Mouse (Mus musculus) neural tube, embryonic 12.5 days (tissue): ENCODE measurements around the gene Zfpl1. TPM values are rescaled to one million over a fixed set of nuclear protein-coding genes. Genes with fewer than 3 reads are reported as not detected.

Source experiments
- ATAC-seq: fragments of 200-750 bp; cut with Nextera tagmentation; 2 replicates; pipeline ENCODE4 v1.8.0; 2017; ENCODE audit warnings: low read depth, mild to moderate bottlenecking, moderate TSS enrichment, moderate library complexity; ENCODE audit not compliant: low FRiP score
- H3K27ac ChIP-seq: fragments of 300-500 bp; sonication (generic); 2 replicates; pipeline ENCODE4 v1.5.1; 2016
- H3K27me3 ChIP-seq: fragments of 300-500 bp; sonication (generic); replicated peaks from 2 replicates; pipeline ENCODE4 v1.6.1; 2016; ENCODE audit warnings: mild to moderate bottlenecking
- H3K36me3 ChIP-seq: fragments of 300-500 bp; sonication (generic); 2 replicates; pipeline ENCODE4 v1.6.1; 2016; ENCODE audit warnings: mild to moderate bottlenecking
- H3K4me1 ChIP-seq: fragments of 300-500 bp; sonication (generic); 2 replicates; pipeline ENCODE4 v1.6.1; 2016
- H3K4me2 ChIP-seq: fragments of 300-500 bp; sonication (generic); replicated peaks from 2 replicates; pipeline ENCODE4 v1.6.1; 2016; ENCODE audit warnings: mild to moderate bottlenecking
- H3K4me3 ChIP-seq: fragments of 300-500 bp; sonication (generic); 2 replicates; pipeline ENCODE4 v1.5.1; 2016
- H3K9ac ChIP-seq: fragments of 300-500 bp; sonication (generic); 2 replicates; pipeline ENCODE4 v1.6.1; 2016; ENCODE audit warnings: mild to moderate bottlenecking
- H3K9me3 ChIP-seq: fragments of 300-500 bp; sonication (generic); 2 replicates; pipeline ENCODE4 v1.6.1; 2016; ENCODE audit warnings: mild to moderate bottlenecking
- WGBS: fragments of 180-500 bp; shearing (Covaris S2); methylation state at CpG from one replicate; pipeline ENCODE4 v1.1.7; 2016; 5-methylcytosine and 5-hydroxymethylcytosine counted together
- polyA plus RNA-seq: library from polyadenylated mRNA; unstranded; fragments of >200 nt; fragmentation: Nextera tagmentation; extraction: Ambion mirVana; gene quantifications from 2 replicates; pipeline ENCODE4 v1.2.1, GENCODE M21; 2016

The Zfpl1 gene
- polyA plus RNA-seq, 1 experiment from 2014 or later = 75.0 TPM

- under 1% methylated on average over 30 of the region's 30 CpGs for WGBS
- peak; percentile 77 for ATAC-seq
- H3K4me1 ChIP-seq = peaks cover 40% of the 10 kb centered on the region
These were observed 17.6 kb downstream of the Zfpl1 start for GRCm38 (mm10) chr19:6067011-6067723.

GRCm38 (mm10) chr19:6066571-6066970 is 18.2 kb downstream of the Zfpl1 start:
- Histone ChIP-seq H3K9me3 (no peaks in the 10 kb centered on the region), H3K4me1 (peaks cover 45% of the 10 kb centered on the region), H3K9ac (peak overlapping the region; percentile 64), H3K4me2 (peak overlapping the region; percentile 93), H3K4me3 (peak overlapping the region; percentile 49), H3K27me3 (no peaks in the 10 kb centered on the region), H3K36me3 (peaks cover 32% of the 10 kb centered on the region), H3K27ac (peak overlapping the region; percentile 74; the same call in 1 of the 2 replicates)
- WGBS = 31% methylated on average over 5 of the region's 5 CpGs
- ATAC-seq = no peak

More at GRCm38 (mm10) chr19:6067011-6067723, 17.6 kb downstream of the Zfpl1 start:
- H3K27me3 ChIP-seq = no peaks in the 10 kb centered on the region
- peaks cover 34% of the 10 kb centered on the region for H3K36me3 ChIP-seq
- H3K9ac ChIP-seq = peak overlapping the region; percentile 64
- H3K4me3 ChIP-seq = peak overlapping the region; percentile 49
- H3K4me2 ChIP-seq = peak overlapping the region; percentile 93
- H3K27ac ChIP-seq = peak overlapping the region; percentile 74
- no peaks in the 10 kb centered on the region for H3K9me3 ChIP-seq

- H3K9ac ChIP-seq = no peak overlapping the region
- H3K9me3 ChIP-seq = no peaks in the 10 kb centered on the region
- peaks cover 12% of the 10 kb centered on the region; the same call in 1 of the 2 replicates for H3K36me3 ChIP-seq
- H3K4me2 ChIP-seq = peak overlapping the region; percentile 100; the same call in 1 of the 2 replicates
- peaks cover 52% of the 10 kb centered on the region for H3K4me1 ChIP-seq
- no peak overlapping the region for H3K4me3 ChIP-seq
- no peaks in the 10 kb centered on the region for H3K27me3 ChIP-seq
- ATAC-seq = no peak
- no peak overlapping the region for H3K27ac ChIP-seq
- WGBS = 94% methylated on average over 6 of the region's 6 CpGs
These were observed 21.7 kb downstream of the Zfpl1 start for GRCm38 (mm10) chr19:6063081-6063480.

- Histone ChIP-seq H3K4me3 (peak overlapping the region; percentile 72), H3K27me3 (no peaks in the 10 kb centered on the region), H3K36me3 (peaks cover 12% of the 10 kb centered on the region; the same call in 1 of the 2 replicates), H3K27ac (no peak overlapping the region), H3K4me2 (peak overlapping the region; percentile 100), H3K9me3 (no peaks in the 10 kb centered on the region), H3K4me1 (peaks cover 47% of the 10 kb centered on the region), H3K9ac (peak overlapping the region; percentile 94)
- 63% methylated on average over 5 of the region's 5 CpGs for WGBS
- no peak for ATAC-seq
These were observed 22.3 kb downstream of the Zfpl1 start for GRCm38 (mm10) chr19:6062418-6062817.

- H3K4me1 ChIP-seq = peaks cover 49% of the 10 kb centered on the region
- H3K4me2 ChIP-seq = peak overlapping the region; percentile 100
- H3K27me3 ChIP-seq = no peaks in the 10 kb centered on the region
- ATAC-seq = no peak
- H3K9ac ChIP-seq = peak overlapping the region; percentile 94
- peak overlapping the region; percentile 72 for H3K4me3 ChIP-seq
- peak overlapping the region; percentile 80 for H3K27ac ChIP-seq
- no peaks in the 10 kb centered on the region for H3K9me3 ChIP-seq
- peaks cover 12% of the 10 kb centered on the region; the same call in 1 of the 2 replicates for H3K36me3 ChIP-seq
- WGBS = under 1% methylated on average over 44 of the region's 44 CpGs
These were observed 23.0 kb downstream of the Zfpl1 start for GRCm38 (mm10) chr19:6061641-6062302.

GRCm38 (mm10) chr19:6061021-6061533 is 23.7 kb downstream of the Zfpl1 start, which contains the start of gene Znhit2:
Gene Znhit2 (plus strand): TSS chr19:6061192.
- H3K36me3 ChIP-seq = peaks cover 12% of the 10 kb centered on the region; the same call in 1 of the 2 replicates
- peak within 1 kb of the TSS; percentile 80 for H3K27ac ChIP-seq
- H3K27me3 ChIP-seq = no peaks in the 10 kb centered on the region
- ATAC-seq = peak; percentile 63; the same call in 1 of the 2 replicates
- peak within 1 kb of the TSS; percentile 94 for H3K9ac ChIP-seq
- WGBS = under 1% methylated on average over 58 of the region's 58 CpGs
- H3K4me3 ChIP-seq = peak within 1 kb of the TSS; percentile 72
- peak within 1 kb of the TSS; percentile 100 for H3K4me2 ChIP-seq
- no peaks in the 10 kb centered on the region for H3K9me3 ChIP-seq
- peaks cover 49% of the 10 kb centered on the region for H3K4me1 ChIP-seq

- Histone ChIP-seq H3K27me3 (no peaks in the 10 kb centered on the region), H3K36me3 (peaks cover 30% of the 10 kb centered on the region), H3K9me3 (no peaks in the 10 kb centered on the region), H3K9ac (peak overlapping the region; percentile 83; the same call in 1 of the 2 replicates), H3K27ac (no peak overlapping the region), H3K4me1 (peaks cover 44% of the 10 kb centered on the region), H3K4me2 (peak overlapping the region; percentile 84), H3K4me3 (peak overlapping the region; percentile 85)
- no peak for ATAC-seq
- 89% methylated on average over 5 of the region's 5 CpGs for WGBS
These were observed 25.8 kb downstream of the Zfpl1 start for GRCm38 (mm10) chr19:6058966-6059365.

GRCm38 (mm10) chr19:6058513-6058912 is 26.2 kb downstream of the Zfpl1 start:
- peak overlapping the region; percentile 85 for H3K4me3 ChIP-seq
- no peak for ATAC-seq
- H3K36me3 ChIP-seq = peaks cover 34% of the 10 kb centered on the region
- WGBS = 34% methylated on average over 5 of the region's 5 CpGs
- peak overlapping the region; percentile 83 for H3K9ac ChIP-seq
- no peaks in the 10 kb centered on the region for H3K27me3 ChIP-seq
- H3K27ac ChIP-seq = no peak overlapping the region
- peak overlapping the region; percentile 84 for H3K4me2 ChIP-seq
- H3K9me3 ChIP-seq = no peaks in the 10 kb centered on the region
- H3K4me1 ChIP-seq = peaks cover 43% of the 10 kb centered on the region

GRCm38 (mm10) chr19:6057313-6058096 is 27.3 kb downstream of the Zfpl1 start, which contains the start of the genes Mrpl49 and Fau:
Gene Mrpl49 (minus strand): TSS chr19:6057785.
Gene Fau (plus strand): TSS chr19:6057844.
- peaks cover 33% of the 10 kb centered on the region for H3K4me1 ChIP-seq
- H3K9me3 ChIP-seq = no peaks in the 10 kb centered on the region
- H3K27ac ChIP-seq = peak within 1 kb of the TSS; percentile 42; the same call in 1 of the 2 replicates
- H3K27me3 ChIP-seq = no peaks in the 10 kb centered on the region
- H3K36me3 ChIP-seq = peaks cover 44% of the 10 kb centered on the region
- peak within 1 kb of the TSS; percentile 85 for H3K4me3 ChIP-seq
- under 1% methylated on average over 63 of the region's 63 CpGs for WGBS
- H3K4me2 ChIP-seq = peak within 1 kb of the TSS; percentile 84
- peak; percentile 80 for ATAC-seq
- H3K9ac ChIP-seq = peak within 1 kb of the TSS; percentile 83

GRCm38 (mm10) chr19:6056696-6057095 is 28.1 kb downstream of the Zfpl1 start:
- no peaks in the 10 kb centered on the region for H3K9me3 ChIP-seq
- no peaks in the 10 kb centered on the region for H3K27me3 ChIP-seq
- peaks cover 25% of the 10 kb centered on the region for H3K4me1 ChIP-seq
- WGBS = 68% methylated on average over 4 of the region's 4 CpGs
- peak overlapping the region; percentile 83 for H3K9ac ChIP-seq
- peak overlapping the region; percentile 84 for H3K4me2 ChIP-seq
- H3K27ac ChIP-seq = no peak overlapping the region
- ATAC-seq = no peak
- H3K4me3 ChIP-seq = peak overlapping the region; percentile 85
- peaks cover 53% of the 10 kb centered on the region for H3K36me3 ChIP-seq

- Histone ChIP-seq H3K4me1 (peaks cover 19% of the 10 kb centered on the region), H3K4me3 (no peak overlapping the region), H3K27me3 (no peaks in the 10 kb centered on the region), H3K36me3 (peaks cover 71% of the 10 kb centered on the region), H3K9ac (no peak overlapping the region), H3K27ac (no peak overlapping the region), H3K4me2 (no peak overlapping the region), H3K9me3 (no peaks in the 10 kb centered on the region)
- 87% methylated on average over 5 of the region's 5 CpGs for WGBS
- no peak for ATAC-seq
These were observed 30.5 kb downstream of the Zfpl1 start for GRCm38 (mm10) chr19:6054296-6054695.
